In the genomic region with DNA sequence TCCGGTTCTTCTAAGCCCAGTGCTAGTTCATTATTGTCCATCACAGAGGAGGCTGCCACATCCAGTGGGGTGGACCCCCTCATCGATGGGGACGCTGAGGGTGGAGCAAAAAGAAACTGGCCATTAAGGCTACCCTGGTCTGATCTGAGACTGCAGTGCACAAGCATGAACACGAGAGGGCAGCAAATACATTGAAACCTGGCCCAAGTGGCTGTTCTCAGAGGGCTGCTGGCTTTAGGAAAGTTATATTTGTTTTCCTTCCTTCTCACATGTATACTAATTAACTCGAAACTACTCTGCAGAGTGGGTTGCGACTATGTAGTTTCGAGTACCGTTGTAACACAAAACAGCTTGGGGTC, we compare ENCODE assay signal across 9 mouse cellular contexts.
DNase-seq lines count a peak whose midpoint lies in the region; ATAC-seq and TF ChIP-seq lines count a peak whose summit lies in the region.
"Had no signal": no experiment of that assay in that cellular context is flagged by ENCODE, and none has a peak within 500 bp of the region (broad histone marks: within the 10 kb centered on the region; RNA-seq: fewer than 3 reads in every experiment).

No protein-coding gene starts in this region.

- H3K4me3 ChIP-seq in cortical plate, adult 2 months (ENCODE audit: insufficient read depth, low read length), result no peak overlapping the region
- H3K4me3 ChIP-seq in limb, embryonic 13.5 days, result no peak overlapping the region
- H3K4me3 ChIP-seq: heart, embryonic 15.5 days had no signal

- TF ChIP-seq POLR2A in cortical plate, adult 2 months (IDR thresholded peaks at IDR 0.05; ENCODE audit: extremely low read depth, insufficient read depth, low read length), result no peak

- peak; percentile 81 for ATAC-seq in limb, embryonic 13.5 days (ENCODE audit: low FRiP score, low read depth)

- 11% methylated on average over 8 of the region's 8 CpGs for WGBS in limb, embryonic 13.5 days

- peak; percentile 60 for DNase-seq in CD4-positive, CD25-positive, alpha-beta regulatory T cell, adult 2 months (ENCODE audit: low read depth, low spot score)
- peak; percentile 79 for DNase-seq in adipocyte (ENCODE audit: low spot score)
- peak; percentile 28 for DNase-seq in gastrocnemius, postnatal 14 days
- peak; percentile 61 for DNase-seq in kidney, adult 18-20 months
- DNase-seq in natural killer cell, adult 2 months (ENCODE audit: low spot score in 2 of 2), result peak; percentile 5 to 6
- DNase-seq in thymus, postnatal 25 days, result peak; percentile 12

- no peak overlapping the region for H3K27ac ChIP-seq in cortical plate, adult 2 months (ENCODE audit: insufficient read depth, low read length)
- no peak overlapping the region for H3K27ac ChIP-seq in limb, embryonic 13.5 days
- H3K27ac ChIP-seq: heart, embryonic 15.5 days had no signal

- TF ChIP-seq CTCF in cortical plate, adult 2 months (IDR thresholded peaks at IDR 0.05; ENCODE audit: extremely low read depth, insufficient read depth, low read length), result peak; percentile 93

- H3K9ac ChIP-seq in limb, embryonic 13.5 days, result no peak overlapping the region
- H3K9ac ChIP-seq: heart, embryonic 15.5 days had no signal

- H3K9me3 ChIP-seq in limb, embryonic 13.5 days, result no peaks in the 10 kb centered on the region
- H3K9me3 ChIP-seq: heart, embryonic 15.5 days had no signal

- H3K27me3 ChIP-seq in limb, embryonic 13.5 days, result no peaks in the 10 kb centered on the region
- H3K27me3 ChIP-seq: heart, embryonic 15.5 days had no signal

- peaks cover 2% of the 10 kb centered on the region for H3K4me1 ChIP-seq in cortical plate, adult 2 months (ENCODE audit: control insufficient read depth, insufficient read depth, low read length)
- no peaks in the 10 kb centered on the region for H3K4me1 ChIP-seq in limb, embryonic 13.5 days
- H3K4me1 ChIP-seq: heart, embryonic 15.5 days had no signal

- no peak overlapping the region for H3K4me2 ChIP-seq in limb, embryonic 13.5 days (replicated peaks)
- H3K4me2 ChIP-seq: heart, embryonic 15.5 days had no signal

- intact Hi-C loops in gastrocnemius, postnatal 14 days (cut with DNase I; ENCODE audit: low total_unique reads), result loop anchor here (5.0 kb wide), 1 partner anchor 437 kb away; no protein-coding TSS in a partner anchor

- H3K36me3 ChIP-seq in limb, embryonic 13.5 days, result no peaks in the 10 kb centered on the region
- H3K36me3 ChIP-seq: heart, embryonic 15.5 days had no signal

Comparison
In these comparisons a context has a peak if more than half of its experiments do, and no peak if none do; other contexts are left out.
1. DNase-seq: peak in every context shown above with its lines; median percentile 79 in adipocyte; 61 in kidney, adult 18-20 months; 60 in CD4-positive, CD25-positive, alpha-beta regulatory T cell, adult 2 months; 28 in gastrocnemius, postnatal 14 days; 12 in thymus, postnatal 25 days; 6 in natural killer cell, adult 2 months.